Mouse (Mus musculus) ovary, postnatal 14 days (tissue): Measurements from ENCODE around the gene Hoxa1.

Source experiments
- DNase-seq: peaks from one replicate; pipeline ENCODE4 v3.0.0; 2022; ENCODE audit warnings: low spot score

Hoxa1 gene

GRCm38 (mm10) chr6:52189909-52190308 lies 31.8 kb upstream of the Hoxa1 start:
- no peak for DNase-seq

GRCm38 (mm10) chr6:52189172-52189591 lies 31.1 kb upstream of the Hoxa1 start:
- DNase-seq, result no peak

GRCm38 (mm10) chr6:52186500-52186899 lies 28.4 kb upstream of the Hoxa1 start:
- DNase-seq, result no peak

DNA sequence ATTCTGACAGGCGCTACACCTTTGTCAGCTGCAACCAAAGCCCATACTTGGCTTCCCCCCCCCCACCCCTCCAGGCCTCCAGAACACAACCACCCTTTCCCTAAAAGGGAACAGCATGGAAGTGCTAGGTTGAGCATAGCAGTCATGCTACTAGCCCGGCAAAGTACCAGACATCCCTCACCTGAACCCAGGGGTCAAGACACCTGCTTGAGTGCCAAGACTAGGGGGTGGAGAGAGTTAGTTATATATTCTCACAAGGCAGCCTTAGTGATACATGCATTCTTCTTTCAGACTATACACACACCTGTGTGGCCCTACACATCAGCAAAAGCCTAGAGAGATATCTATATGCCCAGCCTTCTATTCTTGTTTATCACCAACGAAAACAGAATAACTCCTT lies 27.7 kb upstream of the Hoxa1 start:
- DNase-seq, result no peak

DNA sequence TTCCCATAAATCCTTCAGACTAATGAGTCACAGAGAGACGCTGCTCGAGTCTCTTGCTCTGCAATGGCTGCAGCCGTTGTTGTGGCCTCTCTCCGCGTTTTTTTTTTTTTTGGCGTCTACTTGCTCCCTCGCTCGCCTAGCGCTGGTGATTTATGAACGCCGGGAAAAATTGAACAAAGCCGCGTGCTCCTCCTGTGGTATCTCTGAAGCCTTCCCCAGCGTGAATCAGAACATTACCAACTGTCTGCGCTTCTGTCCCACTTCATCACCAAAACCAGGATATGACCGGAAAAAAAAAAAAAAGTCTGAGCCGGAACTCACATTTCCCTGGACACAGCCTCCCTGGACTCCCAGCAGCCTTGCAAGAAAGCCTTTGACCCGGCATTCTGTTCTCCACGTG lies 27.1 kb upstream of the Hoxa1 start:
- no peak for DNase-seq

- DNase-seq, result no peak
These were observed 26.6 kb upstream of the Hoxa1 start for GRCm38 (mm10) chr6:52184668-52185067.

DNA sequence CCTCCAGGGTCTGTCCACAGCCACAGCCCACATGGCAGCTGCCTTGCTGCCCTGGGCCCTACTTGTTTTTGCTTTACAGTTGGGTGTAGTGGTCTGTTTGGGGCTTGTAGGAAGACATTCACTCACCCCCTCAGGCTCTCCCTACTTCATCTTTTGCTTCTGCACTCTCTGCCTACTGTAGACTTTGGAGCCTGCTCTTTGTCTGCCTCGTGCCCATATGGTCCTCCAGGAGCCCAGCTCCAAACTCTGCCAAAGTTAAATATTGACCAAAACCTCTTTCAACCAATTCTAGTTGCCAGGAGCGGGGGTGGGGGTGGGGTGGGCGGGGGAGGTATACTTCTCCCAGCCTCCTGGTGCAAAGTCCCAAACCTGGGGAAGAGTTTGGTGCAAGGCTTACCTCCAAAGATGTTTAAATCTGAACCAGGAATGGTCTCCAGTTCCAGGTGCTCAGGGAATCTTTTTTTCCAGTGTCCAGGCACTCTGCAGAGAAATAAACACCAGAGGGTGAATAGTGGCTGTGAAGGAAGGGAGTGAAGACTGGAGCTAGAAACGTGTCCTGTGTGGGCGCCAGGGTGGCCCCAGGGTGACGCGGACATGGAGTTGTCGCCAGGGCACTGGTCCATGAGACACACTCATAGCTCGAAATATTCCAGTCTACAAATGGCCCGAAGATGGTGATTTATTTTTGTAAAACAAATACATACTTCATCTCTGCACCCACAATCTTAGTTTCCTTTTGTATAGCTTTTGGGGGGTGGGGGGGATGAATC lies 25.4 kb upstream of the Hoxa1 start:
- DNase-seq, result no peak

DNA sequence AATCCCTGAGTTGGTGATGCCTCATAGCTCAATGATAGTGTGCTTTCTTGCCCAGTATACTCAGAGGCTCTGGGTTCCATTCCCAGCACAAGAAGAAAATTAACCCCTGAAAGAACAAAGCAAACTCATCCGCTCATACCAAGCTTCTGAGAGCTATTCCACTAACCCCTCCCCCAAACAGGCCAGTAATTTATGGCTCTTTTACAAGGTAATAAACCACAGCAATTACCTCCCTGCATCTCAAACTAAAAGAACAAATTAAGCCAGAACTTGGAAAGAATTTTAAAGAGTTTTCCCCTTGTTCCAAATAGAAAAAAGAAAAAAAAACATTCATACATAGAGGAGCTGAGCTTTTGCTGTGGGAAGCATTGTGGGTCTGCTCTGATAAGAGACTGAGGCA lies 24.7 kb upstream of the Hoxa1 start:
- no peak for DNase-seq

DNA sequence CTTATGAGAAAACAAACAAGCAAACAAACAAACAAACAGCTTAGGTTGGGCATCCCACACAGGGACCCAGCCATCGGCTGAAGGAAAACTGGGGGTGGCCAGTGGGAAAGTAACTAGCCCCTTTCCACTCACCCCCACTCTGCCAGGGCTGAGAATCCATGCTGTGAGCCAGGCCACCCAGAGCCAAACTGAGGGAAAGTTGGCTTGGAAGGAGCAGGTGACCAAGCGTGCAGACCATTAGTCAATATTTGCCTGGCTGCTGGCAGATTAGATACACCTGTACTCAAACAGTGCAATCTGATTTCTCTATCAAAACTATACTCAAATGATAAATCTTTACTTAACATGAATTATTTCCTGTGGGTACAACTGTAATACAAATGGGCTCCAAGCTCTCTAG lies 23.9 kb upstream of the Hoxa1 start:
- DNase-seq, result no peak

DNA sequence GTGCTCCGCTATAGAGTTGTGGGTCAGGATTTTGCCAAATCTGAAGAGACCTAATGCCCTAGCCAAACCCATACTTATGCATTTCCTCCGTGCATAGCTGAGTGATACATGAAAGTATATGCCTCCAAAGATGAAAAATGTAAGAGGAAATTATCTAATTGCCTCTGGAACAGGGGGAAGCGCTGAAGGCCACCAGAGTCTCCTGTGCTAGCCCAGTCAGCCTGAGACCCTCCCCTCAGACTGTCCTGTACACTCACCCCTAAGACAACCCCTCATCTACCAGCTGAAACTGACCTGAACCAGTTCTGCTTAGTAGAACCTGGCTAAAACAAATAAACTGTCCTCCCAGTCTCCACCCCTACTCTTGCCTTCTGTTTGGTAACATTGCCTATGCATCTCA lies 22.6 kb upstream of the Hoxa1 start:
- DNase-seq, result no peak

GRCm38 (mm10) chr6:52180213-52180710 lies 22.1 kb upstream of the Hoxa1 start:
- DNase-seq, result no peak

DNA sequence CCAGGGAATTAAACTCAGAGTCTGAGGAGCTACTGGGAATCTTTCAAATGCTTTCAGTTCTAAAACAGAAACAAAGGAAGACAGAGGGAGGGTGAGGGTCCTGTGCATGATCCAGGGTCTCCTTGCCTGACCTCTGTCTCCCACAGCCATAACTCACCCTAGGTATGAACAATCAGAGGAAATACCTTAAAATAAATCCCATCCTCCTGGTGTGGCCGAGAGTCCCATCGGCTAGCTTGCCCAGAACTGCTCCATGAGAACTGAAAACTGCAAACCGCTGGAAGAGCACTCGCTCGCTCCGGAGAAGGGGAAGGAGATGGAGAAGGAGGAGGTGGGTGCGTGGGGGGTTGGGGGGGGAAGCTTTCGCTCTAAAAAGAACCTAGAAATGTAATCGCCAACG lies 21.6 kb upstream of the Hoxa1 start:
- DNase-seq, result no peak

- DNase-seq, result no peak
These were observed 21.0 kb upstream of the Hoxa1 start for GRCm38 (mm10) chr6:52178918-52179665.

DNA sequence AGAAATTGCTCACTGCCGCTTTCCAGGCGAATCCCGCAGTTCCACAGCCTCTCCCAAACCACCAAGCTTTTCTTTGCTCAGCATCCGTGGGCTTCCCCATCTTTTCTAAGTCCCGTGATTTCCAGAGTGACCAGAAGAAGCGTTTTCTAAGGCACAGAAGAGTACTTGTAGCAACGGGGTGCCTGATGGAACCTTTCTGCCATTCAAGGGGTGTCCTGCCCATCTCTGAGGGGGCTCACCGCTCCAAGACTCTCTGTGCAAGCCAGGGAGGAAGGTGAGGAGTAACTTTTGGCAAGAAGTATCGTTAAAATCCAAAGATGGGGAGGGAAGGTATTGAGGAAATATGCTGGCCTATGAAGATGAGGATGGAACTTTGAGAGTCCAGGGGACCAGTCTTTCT lies 19.7 kb upstream of the Hoxa1 start:
- DNase-seq, result no peak

GRCm38 (mm10) chr6:52177061-52177735 lies 19.1 kb upstream of the Hoxa1 start, which contains the start of gene 5730596B20Rik:
Gene 5730596B20Rik (plus strand): TSS chr6:52177498.
- no peak for DNase-seq

- DNase-seq, result no peak
These were observed 18.3 kb upstream of the Hoxa1 start for GRCm38 (mm10) chr6:52176391-52176790.

- DNase-seq, result no peak
These were observed 17.7 kb upstream of the Hoxa1 start for GRCm38 (mm10) chr6:52175864-52176263.

- no peak for DNase-seq
These were observed 17.0 kb upstream of the Hoxa1 start for GRCm38 (mm10) chr6:52174968-52175751.

DNA sequence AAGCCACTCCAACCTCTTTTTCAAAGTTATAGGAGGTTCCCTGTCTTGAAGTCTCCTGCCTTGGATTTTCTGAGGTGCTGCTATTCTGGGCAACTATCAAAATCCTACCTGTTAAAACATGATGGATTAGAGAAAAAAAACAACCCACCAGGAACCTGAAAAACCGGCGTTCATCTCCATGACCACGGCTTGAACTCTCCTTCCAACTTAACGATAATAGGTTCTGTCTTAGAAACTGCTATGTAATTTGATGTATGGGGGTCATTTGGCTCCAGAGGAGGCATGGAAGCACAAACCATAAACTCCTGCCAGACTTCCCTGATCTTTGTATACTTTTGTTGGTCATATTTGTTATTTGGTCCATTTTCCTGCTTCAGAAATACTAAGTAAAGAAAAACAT lies 15.5 kb upstream of the Hoxa1 start:
- no peak for DNase-seq

- DNase-seq, result no peak
These were observed 14.4 kb upstream of the Hoxa1 start for GRCm38 (mm10) chr6:52172501-52172900.

DNA sequence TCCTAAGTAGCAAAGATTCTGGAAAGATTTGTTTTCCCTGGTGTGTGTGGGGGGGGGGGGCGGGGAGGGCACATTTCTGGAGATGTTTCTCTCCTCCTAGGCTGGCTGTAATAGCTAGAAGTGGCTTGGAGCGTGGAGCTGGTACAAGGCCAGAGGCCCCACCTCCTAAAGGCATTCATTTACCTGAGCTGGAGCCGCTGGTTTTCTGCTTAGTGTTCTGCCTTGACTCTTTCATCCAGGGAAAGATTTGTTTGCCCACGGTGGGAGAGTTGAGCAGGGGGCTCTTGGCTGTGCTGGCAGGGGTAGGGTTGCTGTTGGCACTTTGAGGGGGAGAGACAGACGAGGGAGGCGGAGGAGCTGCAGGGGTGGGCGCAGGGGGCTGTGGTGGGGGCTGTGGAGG lies 13.8 kb upstream of the Hoxa1 start:
- no peak for DNase-seq

- DNase-seq, result no peak
These were observed 13.2 kb upstream of the Hoxa1 start for GRCm38 (mm10) chr6:52171331-52171730.
